Mouse (Mus musculus): ENCODE data around the gene Gm19402. TPM values are rescaled to one million over a fixed set of nuclear protein-coding genes. Genes with fewer than 3 reads are reported as not detected.
"Not testable (repeated sequence)": the region's sequence is repeated elsewhere in the genome, so short reads cannot be mapped to it uniquely, and the experiment has no call there.

The Gm19402 gene
- polyA plus RNA-seq (2015; fragmentation: Nextera tagmentation; extraction: Ambion mirVana), result not detected in 2 replicates

DNA sequence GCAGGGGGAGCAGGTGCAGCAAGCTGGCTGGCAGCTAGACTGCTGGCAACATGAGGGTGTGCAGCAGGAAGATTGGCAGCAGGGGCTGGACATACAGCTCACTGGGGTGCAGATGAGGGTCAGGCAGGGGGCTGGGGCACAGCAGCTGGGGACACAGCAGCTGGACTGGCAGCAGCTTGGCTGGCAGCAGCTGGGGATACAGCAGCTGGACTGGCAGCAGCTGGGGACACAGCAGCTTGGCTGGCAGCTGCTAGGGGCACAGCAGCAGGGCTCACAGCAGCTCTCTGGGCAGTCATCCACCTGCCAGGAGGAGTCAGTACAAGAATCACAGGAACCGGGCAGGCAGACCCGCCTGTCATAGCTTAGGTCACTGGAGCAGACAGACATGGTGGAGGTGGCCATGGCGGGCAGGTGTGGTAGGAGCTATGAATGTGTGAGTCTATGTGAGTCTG is at the start of gene Gm19402:
Gene Gm19402 (minus strand): TSS at position 402 of the 452 bp plus-strand sequence.
- not testable (repeated sequence) for H3K4me3 ChIP-seq (replicated peaks); H3K9me3 ChIP-seq (replicated peaks); H3K4me2 ChIP-seq; H3K9ac ChIP-seq; ATAC-seq (replicated peaks; ENCODE audit: low FRiP score); H3K36me3 ChIP-seq; H3K27ac ChIP-seq
- 64% methylated on average over 3 of the region's 3 CpGs for WGBS
- Histone ChIP-seq H3K27me3 (peaks cover 35% of the 10 kb centered on the region), H3K4me1 (peaks cover 12% of the 10 kb centered on the region)

DNA sequence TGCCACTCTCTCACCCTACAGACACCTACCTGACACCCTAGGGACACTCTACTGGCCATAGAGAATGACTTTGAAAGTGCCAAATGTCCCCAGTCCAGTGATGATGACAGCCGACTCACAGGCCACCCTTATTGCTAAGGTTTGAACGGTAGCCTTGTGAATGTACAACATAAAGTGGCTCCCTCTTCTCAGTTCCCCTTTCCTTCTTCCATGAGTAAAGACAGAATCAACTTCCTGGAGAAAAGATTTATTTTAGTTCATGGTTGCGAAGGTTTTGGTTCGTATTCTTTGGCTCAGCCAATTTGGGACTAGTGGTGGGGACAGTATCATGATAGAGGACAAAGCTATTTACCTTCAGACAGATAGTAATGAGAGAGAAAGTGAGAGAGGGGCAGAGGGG is 48.4 kb upstream of the Gm19402 start:
- Histone ChIP-seq H3K36me3 (no peaks in the 10 kb centered on the region), H3K27me3 (no peaks in the 10 kb centered on the region), H3K4me2 (no peak overlapping the region), H3K9me3 (replicated peaks) (no peaks in the 10 kb centered on the region; the same call in 1 of the 2 replicates), H3K27ac (no peak overlapping the region), H3K4me3 (replicated peaks) (no peak overlapping the region), H3K9ac (no peak overlapping the region), H3K4me1 (no peaks in the 10 kb centered on the region)
- no peak for ATAC-seq (replicated peaks; ENCODE audit: low FRiP score)
- WGBS, result 81% methylated on average over 4 of the region's 4 CpGs

DNA sequence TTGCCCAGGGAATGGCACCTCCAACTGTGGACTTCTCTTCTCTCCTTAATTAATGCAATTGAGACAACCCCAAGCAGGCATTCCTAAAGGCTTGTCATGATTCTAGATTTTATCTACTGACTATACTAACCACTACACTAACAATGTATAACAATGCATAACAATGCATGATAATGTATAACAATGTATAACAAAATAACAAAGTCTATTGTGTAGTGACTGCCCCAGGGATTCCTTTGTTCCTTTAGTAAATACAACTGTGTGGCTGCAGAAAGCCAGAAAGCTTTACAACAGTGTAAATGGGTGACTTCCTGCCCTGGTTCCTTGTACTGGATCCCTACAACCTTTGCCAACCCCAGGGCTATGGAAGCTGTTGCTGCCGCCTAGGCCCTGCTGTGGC is 45.4 kb upstream of the Gm19402 start:
- Histone ChIP-seq H3K9ac (no peak overlapping the region), H3K4me2 (no peak overlapping the region), H3K36me3 (no peaks in the 10 kb centered on the region), H3K27ac (no peak overlapping the region), H3K4me1 (no peaks in the 10 kb centered on the region), H3K9me3 (replicated peaks) (no peaks in the 10 kb centered on the region; the same call in 1 of the 2 replicates), H3K27me3 (no peaks in the 10 kb centered on the region), H3K4me3 (replicated peaks) (no peak overlapping the region)
- WGBS, result 97% methylated on average over 1 of the region's 1 CpGs
- no peak for ATAC-seq (replicated peaks; ENCODE audit: low FRiP score)

DNA sequence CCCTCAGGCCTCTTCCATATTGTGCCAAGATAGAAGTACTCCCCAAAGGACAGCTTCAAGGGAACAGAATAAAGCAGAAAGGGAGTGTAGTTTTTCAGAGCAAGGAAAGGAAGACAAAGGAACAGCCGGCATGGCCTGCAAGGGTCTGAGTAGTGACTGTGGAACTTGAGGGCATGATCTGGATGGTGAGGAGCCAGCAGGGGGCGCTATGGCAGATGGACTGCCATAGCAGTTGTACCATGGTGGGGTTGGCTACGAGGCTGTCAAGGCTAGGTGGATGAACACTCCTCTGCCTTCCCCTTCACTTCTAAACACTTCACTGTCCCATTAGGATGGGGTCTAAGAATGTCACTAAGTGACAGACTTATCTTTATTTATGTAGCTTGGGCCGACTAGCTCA is 38.7 kb upstream of the Gm19402 start:
- no peak overlapping the region for H3K4me2 ChIP-seq
- H3K27ac ChIP-seq, result no peak overlapping the region
- H3K4me3 ChIP-seq (replicated peaks), result no peak overlapping the region
- no peaks in the 10 kb centered on the region for H3K36me3 ChIP-seq
- H3K27me3 ChIP-seq, result no peaks in the 10 kb centered on the region
- H3K9ac ChIP-seq, result no peak overlapping the region
- H3K4me1 ChIP-seq, result no peaks in the 10 kb centered on the region
- 47% methylated on average over 4 of the region's 4 CpGs for WGBS
- no peak for ATAC-seq (replicated peaks; ENCODE audit: low FRiP score)
- no peaks in the 10 kb centered on the region for H3K9me3 ChIP-seq (replicated peaks)

DNA sequence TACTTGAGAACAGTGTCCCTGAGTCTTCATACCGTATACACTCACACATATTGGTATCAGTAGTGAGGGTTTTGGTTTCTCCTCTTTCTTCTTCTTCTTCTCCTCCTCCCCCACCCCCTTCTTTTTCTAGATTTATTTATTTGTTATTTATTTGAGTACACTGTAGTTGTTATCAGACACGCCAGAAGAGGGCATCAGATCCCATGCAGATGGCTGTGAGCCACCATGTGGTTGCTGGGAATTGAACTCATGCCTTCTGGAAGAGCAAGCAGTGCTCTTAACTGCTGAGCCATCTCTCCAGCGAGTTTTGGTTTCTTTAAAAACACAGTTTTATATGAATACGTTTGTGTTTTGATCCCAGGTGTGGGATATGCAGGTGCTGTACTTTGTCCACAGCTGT is 37.7 kb upstream of the Gm19402 start:
- WGBS, result 65% methylated on average over 4 of the region's 4 CpGs

DNA sequence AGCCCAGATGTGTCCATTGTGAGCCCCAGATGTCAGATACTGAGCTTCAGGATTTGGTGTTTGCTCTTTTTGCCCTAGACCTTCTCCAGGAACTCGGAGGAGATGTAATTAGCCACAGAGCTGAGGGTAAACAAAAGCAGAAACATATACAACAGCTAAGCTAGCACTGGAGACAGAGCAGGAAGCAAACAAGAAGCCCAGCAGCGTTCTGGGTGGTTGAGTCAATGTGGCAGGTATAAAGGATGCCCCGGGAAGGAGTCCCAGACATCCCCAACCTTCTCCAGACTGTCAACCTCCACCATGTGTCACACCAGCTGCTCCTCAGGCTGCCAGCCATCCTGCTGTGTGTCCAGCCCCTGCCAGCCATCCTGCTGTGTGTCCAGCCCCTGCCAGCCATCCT is 35.6 kb upstream of the Gm19402 start, which contains the start of gene Gm10100:
Gene Gm10100 (plus strand): TSS at position 301 of the 400 bp plus-strand sequence.
- H3K27me3 ChIP-seq, result no peaks in the 10 kb centered on the region

More for the DNA sequence above, 37.7 kb upstream of the Gm19402 start:
- Histone ChIP-seq H3K9me3 (replicated peaks) (no peaks in the 10 kb centered on the region), H3K4me3 (replicated peaks) (no peak overlapping the region), H3K9ac (no peak overlapping the region), H3K36me3 (no peaks in the 10 kb centered on the region), H3K27ac (no peak overlapping the region), H3K4me2 (no peak overlapping the region), H3K4me1 (no peaks in the 10 kb centered on the region), H3K27me3 (no peaks in the 10 kb centered on the region)
- ATAC-seq (replicated peaks; ENCODE audit: low FRiP score), result no peak

DNA sequence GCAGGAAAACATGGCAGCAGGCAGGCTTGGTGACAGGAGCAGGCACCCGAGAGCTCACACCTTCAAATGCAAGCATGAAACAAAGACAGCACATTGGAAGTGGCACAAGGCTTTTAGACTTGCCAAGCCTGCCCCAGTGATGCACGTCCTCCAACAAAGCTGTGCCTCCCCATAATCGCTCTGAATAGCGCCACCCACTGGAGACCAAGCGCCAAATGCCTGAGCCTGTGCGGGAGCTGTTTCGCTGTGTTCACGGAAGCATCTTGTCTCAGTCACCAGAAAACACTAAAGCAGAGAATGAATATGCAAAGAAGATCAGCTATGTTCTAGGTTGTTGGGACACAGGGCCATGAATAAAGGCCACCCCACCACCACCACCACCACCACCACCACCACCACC is 34.3 kb upstream of the Gm19402 start:
- no peaks in the 10 kb centered on the region for H3K4me1 ChIP-seq
- no peak overlapping the region for H3K4me3 ChIP-seq (replicated peaks)
- H3K36me3 ChIP-seq, result no peaks in the 10 kb centered on the region
- 81% methylated on average over 8 of the region's 8 CpGs for WGBS
- no peak overlapping the region for H3K4me2 ChIP-seq
- H3K27ac ChIP-seq, result no peak overlapping the region
- no peak overlapping the region for H3K9ac ChIP-seq
- no peak for ATAC-seq (replicated peaks; ENCODE audit: low FRiP score)
- H3K9me3 ChIP-seq (replicated peaks), result no peaks in the 10 kb centered on the region
- no peaks in the 10 kb centered on the region for H3K27me3 ChIP-seq

More for the DNA sequence above, 35.6 kb upstream of the Gm19402 start, which contains the start of gene Gm10100:
- Histone ChIP-seq H3K4me1 (no peaks in the 10 kb centered on the region), H3K9me3 (replicated peaks) (no peaks in the 10 kb centered on the region), H3K36me3 (no peaks in the 10 kb centered on the region), H3K4me3 (replicated peaks) (no peak within 1 kb of the TSS), H3K27ac (no peak within 1 kb of the TSS), H3K4me2 (no peak within 1 kb of the TSS), H3K9ac (no peak within 1 kb of the TSS)
- no peak for ATAC-seq (replicated peaks; ENCODE audit: low FRiP score)
- WGBS, result 49% methylated on average over 3 of the region's 3 CpGs

DNA sequence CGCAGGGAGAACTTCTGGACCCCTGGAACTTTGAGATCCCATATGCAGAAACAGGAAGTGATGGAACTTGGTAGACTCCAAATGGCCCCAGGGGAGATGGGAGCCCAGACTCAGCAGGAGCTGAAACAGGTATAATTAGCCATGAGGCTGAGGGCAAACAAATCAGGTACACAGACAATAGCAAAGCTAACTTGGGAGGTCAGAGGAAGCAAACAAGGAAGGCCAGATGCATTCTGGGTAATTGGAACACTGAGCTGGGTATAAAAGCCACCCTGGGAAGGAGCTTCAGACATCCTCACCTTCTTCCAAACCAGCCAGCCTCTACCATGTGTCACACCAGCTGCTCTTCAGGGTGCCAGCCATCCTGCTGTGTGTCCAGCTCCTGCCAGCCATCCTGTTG is 29.7 kb upstream of the Gm19402 start, which contains the start of gene Krtap12-1:
Gene Krtap12-1 (plus strand): TSS at position 301 of the 400 bp plus-strand sequence.
- 78% methylated on average over 1 of the region's 1 CpGs for WGBS
- ATAC-seq (replicated peaks; ENCODE audit: low FRiP score); H3K4me1 ChIP-seq; H3K27ac ChIP-seq; H3K36me3 ChIP-seq; H3K4me2 ChIP-seq; H3K27me3 ChIP-seq; H3K4me3 ChIP-seq (replicated peaks); H3K9me3 ChIP-seq (replicated peaks); H3K9ac ChIP-seq: not testable (repeated sequence)

DNA sequence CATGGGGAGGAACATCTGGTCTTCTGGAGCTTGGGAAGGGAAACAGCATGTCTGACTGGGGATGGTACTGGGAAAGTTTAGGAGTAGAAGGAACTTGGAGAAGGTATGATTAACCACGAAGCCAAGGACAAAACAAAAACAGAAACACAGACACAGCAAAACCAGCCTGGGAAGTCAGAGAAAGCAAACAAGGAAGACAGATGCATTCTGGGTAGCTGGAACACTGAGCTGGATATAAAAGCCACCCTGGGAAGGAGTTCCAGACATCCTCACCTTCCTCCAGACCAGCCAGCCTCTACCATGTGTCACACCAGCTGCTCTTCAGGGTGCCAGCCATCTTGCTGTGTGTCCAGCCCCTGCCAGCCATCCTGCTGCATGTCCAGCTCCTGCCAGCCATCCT is 24.9 kb upstream of the Gm19402 start, which contains the start of gene Gm10142:
Gene Gm10142 (plus strand): TSS at position 301 of the 400 bp plus-strand sequence.
- Histone ChIP-seq H3K9ac (no peak within 1 kb of the TSS), H3K9me3 (replicated peaks) (no peaks in the 10 kb centered on the region), H3K27me3 (no peaks in the 10 kb centered on the region), H3K4me1 (no peaks in the 10 kb centered on the region), H3K36me3 (no peaks in the 10 kb centered on the region), H3K4me3 (replicated peaks) (no peak within 1 kb of the TSS), H3K27ac (no peak within 1 kb of the TSS), H3K4me2 (no peak within 1 kb of the TSS)
- 80% methylated on average over 1 of the region's 1 CpGs for WGBS
- ATAC-seq (replicated peaks; ENCODE audit: low FRiP score), result no peak

DNA sequence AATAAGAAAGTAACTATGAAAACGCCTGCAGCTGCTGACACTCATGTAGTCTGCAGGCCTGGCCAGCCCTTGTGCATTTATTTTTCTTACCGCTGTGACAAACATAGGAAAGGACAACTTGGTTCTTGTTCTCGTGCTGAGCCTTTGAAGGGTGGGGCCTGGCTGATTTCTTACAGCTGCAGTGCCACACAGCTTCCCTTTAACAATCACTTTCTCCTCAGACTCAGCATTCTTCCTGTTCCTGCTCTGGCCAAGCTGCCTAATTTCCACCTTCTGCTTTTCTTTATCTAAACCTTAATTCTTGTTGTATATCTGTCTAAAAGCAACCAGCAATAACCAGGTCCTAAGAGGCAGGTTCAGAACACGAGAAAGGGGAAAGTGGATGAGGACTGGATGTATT is 23.2 kb upstream of the Gm19402 start:
- no peak for ATAC-seq (replicated peaks; ENCODE audit: low FRiP score)
- Histone ChIP-seq H3K4me3 (replicated peaks) (no peak overlapping the region), H3K9ac (no peak overlapping the region), H3K4me1 (no peaks in the 10 kb centered on the region), H3K27ac (no peak overlapping the region), H3K36me3 (no peaks in the 10 kb centered on the region), H3K27me3 (no peaks in the 10 kb centered on the region), H3K9me3 (replicated peaks) (no peaks in the 10 kb centered on the region), H3K4me2 (no peak overlapping the region)
- 55% methylated on average over 4 of the region's 4 CpGs for WGBS

DNA sequence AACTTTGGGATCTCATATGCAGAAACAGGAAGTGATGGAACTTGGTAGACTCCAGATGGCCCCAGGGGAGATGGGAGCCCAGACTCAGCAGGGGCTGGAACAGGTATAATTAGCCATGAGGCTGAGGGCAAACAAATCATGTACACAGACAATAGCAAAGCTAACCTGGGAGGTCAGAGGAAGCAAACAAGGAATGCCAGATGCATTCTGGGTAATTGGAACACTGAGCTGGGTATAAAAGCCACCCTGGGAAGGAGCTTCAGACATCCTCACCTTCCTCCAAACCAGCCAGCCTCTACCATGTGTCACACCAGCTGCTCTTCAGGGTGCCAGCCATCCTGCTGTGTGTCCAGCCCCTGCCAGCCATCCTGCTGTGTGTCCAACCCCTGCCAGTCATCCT is 20.6 kb upstream of the Gm19402 start, which contains the start of gene Gm10024:
Gene Gm10024 (plus strand): TSS at position 301 of the 400 bp plus-strand sequence.
- H3K4me3 ChIP-seq (replicated peaks); H3K36me3 ChIP-seq; ATAC-seq (replicated peaks; ENCODE audit: low FRiP score); H3K27me3 ChIP-seq; H3K4me2 ChIP-seq; H3K27ac ChIP-seq; H3K9me3 ChIP-seq (replicated peaks); H3K9ac ChIP-seq; H3K4me1 ChIP-seq: not testable (repeated sequence)

DNA sequence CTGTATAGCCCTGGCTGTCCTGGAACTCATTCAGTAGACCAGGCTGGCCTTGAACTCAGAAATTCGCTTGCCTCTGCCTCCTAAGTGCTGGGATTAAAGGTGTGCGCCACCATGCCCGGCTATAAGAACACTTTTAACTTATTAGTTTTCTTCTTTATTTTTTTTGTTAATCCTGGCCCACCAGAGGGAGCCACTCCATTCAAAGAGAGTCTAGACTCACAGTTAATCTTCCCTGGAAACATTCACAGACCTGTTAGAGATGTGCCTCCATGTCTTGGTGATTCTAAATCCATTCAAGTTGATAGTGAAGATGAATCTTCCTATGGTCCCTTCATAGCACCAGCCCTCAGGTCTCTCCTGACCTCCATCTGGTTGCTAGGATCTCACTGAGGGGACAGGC is 19.3 kb upstream of the Gm19402 start:
- WGBS, result 77% methylated on average over 3 of the region's 3 CpGs
- Histone ChIP-seq H3K4me3 (replicated peaks) (no peak overlapping the region), H3K4me1 (no peaks in the 10 kb centered on the region), H3K36me3 (no peaks in the 10 kb centered on the region), H3K4me2 (no peak overlapping the region), H3K9ac (no peak overlapping the region), H3K27me3 (no peaks in the 10 kb centered on the region), H3K27ac (no peak overlapping the region), H3K9me3 (replicated peaks) (peaks cover 8% of the 10 kb centered on the region; the same call in 1 of the 2 replicates)
- no peak for ATAC-seq (replicated peaks; ENCODE audit: low FRiP score)

DNA sequence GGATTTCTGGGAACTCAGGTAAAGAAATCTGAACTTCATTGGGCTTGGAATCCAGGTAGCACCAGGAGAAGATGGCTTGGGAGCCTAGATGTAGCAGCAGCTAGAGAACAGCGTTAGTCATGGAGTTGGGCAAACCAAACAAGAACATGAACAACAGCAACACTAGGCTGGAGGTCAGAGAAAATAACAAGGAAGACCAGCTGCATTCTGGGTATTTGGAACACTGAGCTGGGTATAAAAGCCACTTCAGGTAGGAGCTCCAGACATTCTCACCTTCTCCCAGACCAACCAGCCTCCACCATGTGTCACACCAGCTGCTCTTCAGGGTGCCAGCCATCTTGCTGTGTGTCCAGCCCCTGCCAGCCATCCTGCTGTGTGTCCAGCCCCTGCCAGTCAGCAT is 15.8 kb upstream of the Gm19402 start, which contains the start of gene Gm10272:
Gene Gm10272 (plus strand): TSS at position 301 of the 400 bp plus-strand sequence.
- H3K4me2 ChIP-seq, result no peak within 1 kb of the TSS
- ATAC-seq (replicated peaks; ENCODE audit: low FRiP score), result no peak
- peaks cover 13% of the 10 kb centered on the region for H3K9me3 ChIP-seq (replicated peaks)
- H3K27me3 ChIP-seq, result no peaks in the 10 kb centered on the region
- no peaks in the 10 kb centered on the region for H3K4me1 ChIP-seq
- no peak within 1 kb of the TSS for H3K27ac ChIP-seq
- H3K9ac ChIP-seq, result no peak within 1 kb of the TSS
- H3K36me3 ChIP-seq, result no peaks in the 10 kb centered on the region
- WGBS, result 84% methylated on average over 1 of the region's 1 CpGs
- no peak within 1 kb of the TSS for H3K4me3 ChIP-seq (replicated peaks)

Measured in kidney, embryonic 15.5 days (tissue).